Comparison of ENCODE assay signal across 27 mouse cellular contexts in the genomic region with DNA sequence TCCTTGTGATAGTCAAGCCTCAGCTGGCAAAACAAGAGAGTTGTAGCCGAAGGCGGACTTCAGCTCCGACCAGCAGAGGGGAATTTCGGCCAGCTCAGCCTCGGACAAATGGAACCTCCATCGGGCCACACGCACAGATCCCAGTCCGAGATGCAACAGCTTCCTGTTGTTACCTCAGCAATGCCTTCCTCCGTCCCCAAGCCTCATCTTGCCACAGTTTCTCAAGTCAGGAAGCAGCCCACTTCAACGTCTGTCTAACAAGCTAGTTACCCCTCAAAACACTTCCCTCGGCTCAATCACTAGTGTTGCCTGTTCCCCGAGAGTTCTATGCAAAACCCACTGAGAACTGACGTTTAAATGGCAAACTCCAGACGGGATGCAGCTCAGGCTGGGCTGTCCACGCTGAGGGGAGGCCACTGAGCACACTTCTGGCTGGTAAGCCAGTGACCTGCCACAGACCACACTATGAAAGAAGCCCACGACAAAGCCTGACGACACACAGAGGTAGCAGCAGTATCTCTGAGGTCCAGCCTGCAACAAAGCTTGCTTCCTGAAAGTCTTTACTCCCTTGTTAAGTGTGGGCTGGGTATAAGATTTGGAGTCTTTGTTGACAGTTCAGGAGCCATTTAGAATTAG. TPM values are rescaled to one million over a fixed set of nuclear protein-coding genes. Genes with fewer than 3 reads are reported as not detected.
A peak's percentile ranks its signal among the peaks of the same experiment; 100 is the strongest.
DNase-seq lines count a peak whose midpoint lies in the region; ATAC-seq and TF ChIP-seq lines count a peak whose summit lies in the region.
"Had no signal": no experiment of that assay in that cellular context is flagged by ENCODE, and none has a peak within 500 bp of the region (broad histone marks: within the 10 kb centered on the region; RNA-seq: fewer than 3 reads in every experiment).

No protein-coding gene starts in this region.

- peaks cover 77% of the 10 kb centered on the region for H3K4me1 ChIP-seq in kidney, embryonic 15.5 days
- peaks cover 40% of the 10 kb centered on the region for H3K4me1 ChIP-seq in stomach, embryonic 15.5 days
- peaks cover 8% of the 10 kb centered on the region; the same call in 1 of the 2 replicates for H3K4me1 ChIP-seq in stomach, postnatal 0 days (replicated peaks; ENCODE audit: control insufficient read depth, insufficient read depth)
- peaks cover 54% of the 10 kb centered on the region for H3K4me1 ChIP-seq in midbrain, embryonic 16.5 days (ENCODE audit: control insufficient read depth, insufficient read depth, low read length)

- H3K27ac ChIP-seq in kidney, embryonic 15.5 days = peak overlapping the region; percentile 13; the same call in 1 of the 2 replicates
- H3K27ac ChIP-seq in stomach, embryonic 15.5 days = peak overlapping the region; percentile 46; the same call in 1 of the 2 replicates
- no peak overlapping the region for H3K27ac ChIP-seq in stomach, postnatal 0 days (replicated peaks)
- H3K27ac ChIP-seq in midbrain, embryonic 16.5 days (ENCODE audit: low read length) = no peak overlapping the region
- H3K27ac ChIP-seq: forebrain, embryonic 15.5 days; hindbrain, embryonic 15.5 days; limb, embryonic 13.5 days; liver, embryonic 14.5 days; neural tube, embryonic 12.5 days had no signal

- TF ChIP-seq EP300 in stomach, postnatal 0 days (optimal IDR thresholded peaks at IDR 0.05) = no peak

- ATAC-seq in kidney, embryonic 15.5 days (replicated peaks; ENCODE audit: low FRiP score) = no peak
- no peak for ATAC-seq in stomach, embryonic 15.5 days (ENCODE audit: insufficient read depth, low FRiP score, low read depth)
- ATAC-seq in stomach, postnatal 0 days (ENCODE audit: low FRiP score, low TSS enrichment) = no peak
- ATAC-seq in hematopoietic stem cell, adult 5-6 weeks (replicated peaks in 1 of 2; ENCODE audit: insufficient read depth in 1 of 2, low FRiP score in 2 of 2, low TSS enrichment in 1 of 2, low read depth in 1 of 2, poor library complexity in 2 of 2, severe bottlenecking in 2 of 2) = peak; percentile 29 to 37; a peak in 1 of 4 replicates
- no peak for ATAC-seq in midbrain, embryonic 16.5 days
- ATAC-seq: activated CD4-positive, CD25-positive, alpha-beta regulatory T cell, adult 4 months; forebrain, embryonic 15.5 days; inflammation-experienced regulatory T-cells, adult 6 months had no signal

- H3K4me3 ChIP-seq in kidney, embryonic 15.5 days (replicated peaks) = no peak overlapping the region
- H3K4me3 ChIP-seq in stomach, embryonic 15.5 days (replicated peaks) = no peak overlapping the region
- H3K4me3 ChIP-seq in stomach, postnatal 0 days (ENCODE audit: low read depth, low read length) = no peak overlapping the region
- no peak overlapping the region for H3K4me3 ChIP-seq in midbrain, embryonic 16.5 days (ENCODE audit: low read depth, low read length)
- H3K4me3 ChIP-seq: forebrain, embryonic 15.5 days; heart, embryonic 12.5 days; hindbrain, embryonic 15.5 days; limb, embryonic 13.5 days; myocyte; neural tube, embryonic 12.5 days had no signal

- TF ChIP-seq CTCF in stomach, postnatal 0 days (IDR thresholded peaks at IDR 0.05; ENCODE audit: low read depth) = no peak

- no peak for DNase-seq in kidney, adult 18-20 months
- no peak for DNase-seq in stomach, postnatal 0 days (ENCODE audit: low spot score)
- DNase-seq in B cell, adult 2 months = no peak
- DNase-seq: adrenal gland, adult 2 months; cerebellum, adult 8-10 months; cerebellum, postnatal 25 days; heart, postnatal 4 days; kidney, adult 8-10 months; kidney, postnatal 36 days; lung, embryonic 14.5 days; lung, postnatal 14 days; right cerebral cortex, adult 18-20 months had no signal

- no peaks in the 10 kb centered on the region for H3K27me3 ChIP-seq in kidney, embryonic 15.5 days
- no peaks in the 10 kb centered on the region for H3K27me3 ChIP-seq in stomach, embryonic 15.5 days (replicated peaks)
- H3K27me3 ChIP-seq in stomach, postnatal 0 days (ENCODE audit: control insufficient read depth, insufficient read depth, low read length) = no peaks in the 10 kb centered on the region
- H3K27me3 ChIP-seq in midbrain, embryonic 16.5 days (ENCODE audit: control insufficient read depth, insufficient read depth, low read depth, low read length) = no peaks in the 10 kb centered on the region
- H3K27me3 ChIP-seq: CH12.LX; forebrain, embryonic 15.5 days; heart, embryonic 12.5 days; hindbrain, embryonic 15.5 days; neural tube, embryonic 12.5 days had no signal

- H3K9ac ChIP-seq in kidney, embryonic 15.5 days = no peak overlapping the region
- no peak overlapping the region for H3K9ac ChIP-seq in stomach, embryonic 15.5 days
- H3K9ac ChIP-seq in stomach, postnatal 0 days (ENCODE audit: low read length) = no peak overlapping the region
- no peak overlapping the region for H3K9ac ChIP-seq in midbrain, embryonic 16.5 days (ENCODE audit: low read depth, low read length)
- H3K9ac ChIP-seq: forebrain, embryonic 15.5 days; heart, embryonic 12.5 days; hindbrain, embryonic 15.5 days; limb, embryonic 13.5 days; liver, embryonic 14.5 days; lung, embryonic 14.5 days; neural tube, embryonic 12.5 days had no signal

- no peak overlapping the region for H3K4me2 ChIP-seq in kidney, embryonic 15.5 days
- H3K4me2 ChIP-seq in stomach, embryonic 15.5 days = no peak overlapping the region
- no peak overlapping the region for H3K4me2 ChIP-seq in stomach, postnatal 0 days (replicated peaks; ENCODE audit: low read depth)
- no peak overlapping the region for H3K4me2 ChIP-seq in midbrain, embryonic 16.5 days (ENCODE audit: low read length)
- H3K4me2 ChIP-seq: forebrain, embryonic 15.5 days; heart, embryonic 12.5 days; hindbrain, embryonic 15.5 days; limb, embryonic 13.5 days; lung, embryonic 14.5 days; midbrain, embryonic 11.5 days; neural tube, embryonic 12.5 days had no signal

- WGBS in kidney, embryonic 15.5 days = 45% methylated on average over 17 of the region's 17 CpGs
- 68% methylated on average over 17 of the region's 17 CpGs for WGBS in stomach, embryonic 15.5 days
- 72% methylated on average over 17 of the region's 17 CpGs for WGBS in stomach, postnatal 0 days
- 86% methylated on average over 17 of the region's 17 CpGs for WGBS in midbrain, embryonic 16.5 days

- H3K36me3 ChIP-seq in kidney, embryonic 15.5 days = no peaks in the 10 kb centered on the region
- no peaks in the 10 kb centered on the region for H3K36me3 ChIP-seq in stomach, embryonic 15.5 days
- H3K36me3 ChIP-seq in stomach, postnatal 0 days (ENCODE audit: control insufficient read depth, insufficient read depth, low read length) = no peaks in the 10 kb centered on the region
- 0 out of 2 replicates have a peak, but pooled peaks cover 1% of the 10 kb centered on the region for H3K36me3 ChIP-seq in midbrain, embryonic 16.5 days (ENCODE audit: control insufficient read depth, insufficient read depth, low read length)
- H3K36me3 ChIP-seq: forebrain, embryonic 15.5 days; hindbrain, embryonic 15.5 days; neural tube, embryonic 12.5 days had no signal

- H3K9me3 ChIP-seq in kidney, embryonic 15.5 days (replicated peaks) = no peaks in the 10 kb centered on the region
- H3K9me3 ChIP-seq in stomach, embryonic 15.5 days = no peaks in the 10 kb centered on the region
- no peaks in the 10 kb centered on the region for H3K9me3 ChIP-seq in stomach, postnatal 0 days (ENCODE audit: control insufficient read depth, low read length)
- no peaks in the 10 kb centered on the region for H3K9me3 ChIP-seq in midbrain, embryonic 16.5 days (replicated peaks; ENCODE audit: control insufficient read depth, low read length, poor library complexity, severe bottlenecking)
- H3K9me3 ChIP-seq: forebrain, embryonic 15.5 days; heart, embryonic 12.5 days; hindbrain, embryonic 15.5 days; limb, embryonic 13.5 days; neural tube, embryonic 12.5 days had no signal

RNA-seq across cellular contexts. Expression of a gene that starts 34.5 kb away (rescaled TPM):
- 27.3 and 28.8 TPM in 2 replicates for polyA plus RNA-seq in kidney, embryonic 15.5 days (2015; fragmentation: Nextera tagmentation; extraction: Ambion mirVana)
- 20.9 and 26.7 TPM in 2 replicates for polyA plus RNA-seq in stomach, embryonic 15.5 days (2015; fragmentation: Nextera tagmentation; extraction: Ambion mirVana)
- 8.7 and 8.8 TPM in 2 replicates for polyA plus RNA-seq in stomach, postnatal 0 days (2015; fragmentation: Nextera tagmentation; extraction: Ambion mirVana)
- total RNA-seq in hematopoietic stem cell, adult 5-6 weeks (2017) = 24.6 and 46.0 TPM in 2 replicates
- polyA plus RNA-seq in midbrain, embryonic 16.5 days (2015; fragmentation: Nextera tagmentation; extraction: Ambion mirVana) = 37.5 and 45.9 TPM in 2 replicates

Comparison
In these comparisons a context has a peak if more than half of its experiments do, and no peak if none do; other contexts are left out.
1. H3K27ac ChIP-seq: peak in kidney, embryonic 15.5 days (single experiment) and stomach, embryonic 15.5 days (single experiment); none in stomach, postnatal 0 days (single experiment) and midbrain, embryonic 16.5 days (single experiment).
2. ATAC-seq: peak in hematopoietic stem cell, adult 5-6 weeks (2 of 2); none in kidney, embryonic 15.5 days (single experiment), stomach, embryonic 15.5 days (single experiment), stomach, postnatal 0 days (single experiment) and midbrain, embryonic 16.5 days (single experiment).